Mouse (Mus musculus) hindbrain, embryonic 13.5 days (tissue): ENCODE data around the gene Rnf168. TPM values are rescaled to one million over a fixed set of nuclear protein-coding genes. Genes with fewer than 3 reads are reported as not detected.
A peak's percentile ranks its signal among the peaks of the same experiment; 100 is the strongest.
"Not testable (repeated sequence)": the region's sequence is repeated elsewhere in the genome, so short reads cannot be mapped to it uniquely, and the experiment has no call there.

Source experiments
- ATAC-seq: fragments of 200-750 bp; cut with Nextera tagmentation; 2 replicates; pipeline ENCODE4 v1.8.0; 2017; ENCODE audit warnings: moderate TSS enrichment; ENCODE audit not compliant: low FRiP score
- H3K27ac ChIP-seq: fragments of 300-500 bp; sonication (generic); 2 replicates; pipeline ENCODE4 v1.5.1; 2015; ENCODE audit warnings: inconsistent platforms, mild to moderate bottlenecking, moderate library complexity
- H3K27me3 ChIP-seq: fragments of 300-500 bp; sonication (generic); 2 replicates; pipeline ENCODE4 v1.6.1; 2015; ENCODE audit warnings: mild to moderate bottlenecking, inconsistent platforms
- H3K36me3 ChIP-seq: fragments of 300-500 bp; sonication (generic); 2 replicates; pipeline ENCODE4 v1.6.1; 2015; ENCODE audit warnings: mild to moderate bottlenecking, inconsistent platforms
- H3K4me1 ChIP-seq: fragments of 300-500 bp; sonication (generic); replicated peaks from 2 replicates; pipeline ENCODE4 v1.6.1; 2015; ENCODE audit warnings: inconsistent platforms
- H3K4me2 ChIP-seq: fragments of 300-500 bp; sonication (generic); 2 replicates; pipeline ENCODE4 v1.6.1; 2015; ENCODE audit warnings: inconsistent platforms, mild to moderate bottlenecking, moderate library complexity
- H3K4me3 ChIP-seq: fragments of 300-500 bp; sonication (generic); 2 replicates; pipeline ENCODE4 v1.5.1; 2015; ENCODE audit warnings: mild to moderate bottlenecking, inconsistent platforms
- H3K9ac ChIP-seq: fragments of 300-500 bp; sonication (generic); 2 replicates; pipeline ENCODE4 v1.6.1; 2015; ENCODE audit warnings: mild to moderate bottlenecking, inconsistent platforms
- H3K9me3 ChIP-seq: fragments of 300-500 bp; sonication (generic); 2 replicates; pipeline ENCODE4 v1.6.1; 2016; ENCODE audit warnings: inconsistent platforms
- WGBS: fragments of 180-500 bp; shearing (Covaris S2); methylation state at CpG from one replicate; pipeline ENCODE4 v1.1.7; 2015; 5-methylcytosine and 5-hydroxymethylcytosine counted together
- polyA plus RNA-seq: library from polyadenylated mRNA; unstranded; fragments of >200 nt; fragmentation: Nextera tagmentation; extraction: Ambion mirVana; gene quantifications from 2 replicates; pipeline ENCODE4 v1.2.1, GENCODE M21; 2015

Gene Rnf168
- polyA plus RNA-seq = 28.4 and 29.1 TPM in 2 replicates

- Histone ChIP-seq H3K27ac (peak within 1 kb of the TSS; percentile 96), H3K4me2 (peak within 1 kb of the TSS; percentile 71), H3K4me1 (peaks cover 44% of the 10 kb centered on the region), H3K4me3 (peak within 1 kb of the TSS; percentile 92), H3K9me3 (no peaks in the 10 kb centered on the region), H3K9ac (peak within 1 kb of the TSS; percentile 90), H3K36me3 (0 out of 2 replicates have a peak, but pooled peaks cover 4% of the 10 kb centered on the region), H3K27me3 (no peaks in the 10 kb centered on the region)
- WGBS = under 1% methylated on average over 59 of the region's 75 CpGs
- ATAC-seq = peak; percentile 94
Measured at GRCm38 (mm10) chr16:32277308-32278256, at the start of gene Rnf168. Gene Rnf168, plus strand, starts transcription at chr16:32277459.

GRCm38 (mm10) chr16:32232050-32232449 lies 45.2 kb upstream of the Rnf168 start:
- H3K36me3 ChIP-seq = peaks cover 28% of the 10 kb centered on the region
- H3K27ac ChIP-seq, ATAC-seq: not testable (repeated sequence)

GRCm38 (mm10) chr16:32237930-32238680 lies 39.2 kb upstream of the Rnf168 start:
- Histone ChIP-seq H3K9me3 (no peaks in the 10 kb centered on the region), H3K9ac (no peak overlapping the region), H3K36me3 (peaks cover 29% of the 10 kb centered on the region), H3K4me3 (no peak overlapping the region), H3K4me1 (no peaks in the 10 kb centered on the region), H3K27ac (no peak overlapping the region), H3K4me2 (no peak overlapping the region), H3K27me3 (no peaks in the 10 kb centered on the region)
- WGBS = 91% methylated on average over 19 of the region's 19 CpGs
- no peak for ATAC-seq

More at GRCm38 (mm10) chr16:32232050-32232449, 45.2 kb upstream of the Rnf168 start:
- H3K27me3 ChIP-seq, H3K9me3 ChIP-seq, H3K4me1 ChIP-seq, H3K9ac ChIP-seq, H3K4me2 ChIP-seq, H3K4me3 ChIP-seq: not testable (repeated sequence)
- 91% methylated on average over 3 of the region's 3 CpGs for WGBS

- H3K27me3 ChIP-seq = no peaks in the 10 kb centered on the region
Measured at GRCm38 (mm10) chr16:32239428-32240312, 37.6 kb upstream of the Rnf168 start.

GRCm38 (mm10) chr16:32243901-32244300 lies 33.4 kb upstream of the Rnf168 start:
- H3K27me3 ChIP-seq = no peaks in the 10 kb centered on the region
- H3K4me2 ChIP-seq = no peak overlapping the region
- H3K4me1 ChIP-seq = peaks cover 29% of the 10 kb centered on the region
- no peaks in the 10 kb centered on the region for H3K36me3 ChIP-seq
- H3K27ac ChIP-seq = no peak overlapping the region
- H3K4me3 ChIP-seq = no peak overlapping the region
- 90% methylated on average over 3 of the region's 3 CpGs for WGBS
- H3K9ac ChIP-seq = peak overlapping the region; percentile 31; the same call in 1 of the 2 replicates
- H3K9me3 ChIP-seq = no peaks in the 10 kb centered on the region
- ATAC-seq = no peak

More at GRCm38 (mm10) chr16:32239428-32240312, 37.6 kb upstream of the Rnf168 start:
- ATAC-seq = no peak
- peaks cover 21% of the 10 kb centered on the region for H3K36me3 ChIP-seq
- no peak overlapping the region for H3K4me3 ChIP-seq
- H3K4me1 ChIP-seq = peaks cover 8% of the 10 kb centered on the region
- H3K9me3 ChIP-seq = no peaks in the 10 kb centered on the region
- no peak overlapping the region for H3K4me2 ChIP-seq
- H3K9ac ChIP-seq = no peak overlapping the region
- 99% methylated on average over 2 of the region's 2 CpGs for WGBS
- H3K27ac ChIP-seq = no peak overlapping the region

GRCm38 (mm10) chr16:32246351-32246791 lies 30.9 kb upstream of the Rnf168 start:
- H3K9ac ChIP-seq = peak overlapping the region; percentile 93
- peaks cover 29% of the 10 kb centered on the region for H3K4me1 ChIP-seq
- 0% methylated on average over 33 of the region's 41 CpGs for WGBS
- no peaks in the 10 kb centered on the region for H3K9me3 ChIP-seq
- ATAC-seq = peak; percentile 74
- no peaks in the 10 kb centered on the region for H3K27me3 ChIP-seq
- no peaks in the 10 kb centered on the region for H3K36me3 ChIP-seq
- H3K27ac ChIP-seq = peak overlapping the region; percentile 93
- H3K4me3 ChIP-seq = peak overlapping the region; percentile 88
- H3K4me2 ChIP-seq = peak overlapping the region; percentile 67

- peak within 1 kb of the TSS; percentile 88 for H3K4me3 ChIP-seq
- no peaks in the 10 kb centered on the region for H3K27me3 ChIP-seq
- peaks cover 29% of the 10 kb centered on the region for H3K4me1 ChIP-seq
- WGBS = under 1% methylated on average over 48 of the region's 48 CpGs
- peak within 1 kb of the TSS; percentile 93 for H3K27ac ChIP-seq
- peak within 1 kb of the TSS; percentile 71 for H3K4me2 ChIP-seq
- H3K9me3 ChIP-seq = no peaks in the 10 kb centered on the region
- H3K36me3 ChIP-seq = peaks cover 3% of the 10 kb centered on the region
- peak; percentile 99 for ATAC-seq
- peak within 1 kb of the TSS; percentile 93 for H3K9ac ChIP-seq
Measured at GRCm38 (mm10) chr16:32246952-32247370, 30.3 kb upstream of the Rnf168 start, which contains the start of the genes Fbxo45 and Wdr53. Gene Fbxo45, minus strand, starts transcription at chr16:32247158. Gene Wdr53, plus strand, starts transcription at chr16:32247227.

- H3K27me3 ChIP-seq, H3K9ac ChIP-seq, H3K27ac ChIP-seq, ATAC-seq, H3K4me2 ChIP-seq, H3K36me3 ChIP-seq, H3K4me3 ChIP-seq, H3K9me3 ChIP-seq, H3K4me1 ChIP-seq: not testable (repeated sequence)
- WGBS = 86% methylated on average over 2 of the region's 2 CpGs
Measured at GRCm38 (mm10) chr16:32264225-32264624, 13.0 kb upstream of the Rnf168 start.

GRCm38 (mm10) chr16:32271291-32271690 lies 6.0 kb upstream of the Rnf168 start, which contains the start of gene Smco1:
Gene Smco1, plus strand, starts transcription at chr16:32271468.
- ATAC-seq = no peak
- no peaks in the 10 kb centered on the region for H3K36me3 ChIP-seq
- H3K9ac ChIP-seq = no peak within 1 kb of the TSS
- no peaks in the 10 kb centered on the region for H3K27me3 ChIP-seq
- no peak within 1 kb of the TSS for H3K4me3 ChIP-seq
- H3K4me2 ChIP-seq = no peak within 1 kb of the TSS
- no peaks in the 10 kb centered on the region for H3K4me1 ChIP-seq
- no peaks in the 10 kb centered on the region for H3K9me3 ChIP-seq
- H3K27ac ChIP-seq = no peak within 1 kb of the TSS
- 89% methylated on average over 11 of the region's 11 CpGs for WGBS

- H3K4me3 ChIP-seq = no peak overlapping the region
- H3K27me3 ChIP-seq = no peaks in the 10 kb centered on the region
- no peaks in the 10 kb centered on the region for H3K9me3 ChIP-seq
- H3K4me2 ChIP-seq = no peak overlapping the region
- ATAC-seq = no peak
- no peak overlapping the region for H3K9ac ChIP-seq
- no peaks in the 10 kb centered on the region for H3K36me3 ChIP-seq
- no peak overlapping the region for H3K27ac ChIP-seq
- H3K4me1 ChIP-seq = peaks cover 9% of the 10 kb centered on the region
- WGBS = 56% methylated on average over 9 of the region's 9 CpGs
Measured at GRCm38 (mm10) chr16:32273338-32273737, 3.9 kb upstream of the Rnf168 start.

- H3K9me3 ChIP-seq = no peaks in the 10 kb centered on the region
- no peak overlapping the region for H3K9ac ChIP-seq
- WGBS = 90% methylated on average over 6 of the region's 6 CpGs
- no peak overlapping the region for H3K4me3 ChIP-seq
- H3K36me3 ChIP-seq = no peaks in the 10 kb centered on the region
- no peak for ATAC-seq
- H3K27ac ChIP-seq = no peak overlapping the region
- no peak overlapping the region for H3K4me2 ChIP-seq
- peaks cover 25% of the 10 kb centered on the region for H3K4me1 ChIP-seq
- H3K27me3 ChIP-seq = no peaks in the 10 kb centered on the region
Measured at GRCm38 (mm10) chr16:32275041-32275440, 2.2 kb upstream of the Rnf168 start.
